Mouse (Mus musculus) heart, postnatal 0 days (tissue): ENCODE measurements around the gene Cyp1b1. TPM values are rescaled to one million over a fixed set of nuclear protein-coding genes. Genes with fewer than 3 reads are reported as not detected.

Experiments
- ATAC-seq: fragments of 200-750 bp; cut with Nextera tagmentation; 2 replicates; pipeline ENCODE4 v1.8.0; 2017; ENCODE audit warnings: low read depth, moderate number of reproducible peaks, moderate library complexity; ENCODE audit not compliant: insufficient read depth
- DNase-seq: peaks from one replicate; pipeline ENCODE4 v3.0.0-alpha.2; 2016; ENCODE audit warnings: low spot score
- H3K27ac ChIP-seq: fragments of 300-500 bp; sonication (generic); 2 replicates; pipeline ENCODE4 v1.5.1; 2014; ENCODE audit warnings: low read depth, mild to moderate bottlenecking
- H3K27me3 ChIP-seq: fragments of 300-500 bp; sonication (generic); 2 replicates; pipeline ENCODE4 v1.6.1; 2014; ENCODE audit warnings: low read length, mixed read lengths; ENCODE audit not compliant: control insufficient read depth, insufficient read depth
- H3K36me3 ChIP-seq: fragments of 300-500 bp; sonication (generic); replicated peaks from 2 replicates; pipeline ENCODE4 v1.6.1; 2014; ENCODE audit warnings: low read length, mixed read lengths; ENCODE audit not compliant: control insufficient read depth, insufficient read depth
- H3K4me1 ChIP-seq: fragments of 300-500 bp; sonication (generic); 2 replicates; pipeline ENCODE4 v1.6.1; 2014; ENCODE audit warnings: antibody characterized with exemption; ENCODE audit not compliant: control insufficient read depth, insufficient read depth
- H3K4me2 ChIP-seq: fragments of 300-500 bp; sonication (generic); 2 replicates; pipeline ENCODE4 v1.6.1; 2014; ENCODE audit warnings: low read depth, mild to moderate bottlenecking, low read length, moderate library complexity
- H3K4me3 ChIP-seq: fragments of 300-500 bp; sonication (generic); 2 replicates; pipeline ENCODE4 v1.5.1; 2014; ENCODE audit warnings: low read depth, low read length
- H3K9ac ChIP-seq: fragments of 300-500 bp; sonication (generic); replicated peaks from 2 replicates; pipeline ENCODE4 v1.6.1; 2014; ENCODE audit warnings: low read depth, low read length, mixed read lengths
- H3K9me3 ChIP-seq: fragments of 300-500 bp; sonication (generic); replicated peaks from 2 replicates; pipeline ENCODE4 v1.6.1; 2016; ENCODE audit warnings: low read length; ENCODE audit not compliant: control insufficient read depth
- CTCF ChIP-seq: IDR thresholded peaks from 2 replicates; pipeline ENCODE4 v1.5.1; 2016; ENCODE audit warnings: antibody characterized with exemption, control low read depth, low read depth
- EP300 ChIP-seq: IDR thresholded peaks from 2 replicates; pipeline ENCODE4 v1.6.1; 2016; ENCODE audit warnings: antibody characterized with exemption, low read depth
- WGBS: fragments of 180-500 bp; shearing (Covaris S2); extraction: QIAGEN DNeasy Blood & Tissue Kit; methylation state at CpG from one replicate; pipeline ENCODE4 v1.1.7; 2014; 5-methylcytosine and 5-hydroxymethylcytosine counted together
- polyA plus RNA-seq: library from polyadenylated mRNA; unstranded; fragments of >200 nt; fragmentation: Nextera tagmentation; extraction: Ambion mirVana; gene quantifications from 2 replicates; pipeline ENCODE4 v1.2.1, GENCODE M21; 2015
- total RNA-seq: library from RNA; depleted of rRNA; stranded (reverse); fragments of >200 nt; gene quantifications from 2 replicates; pipeline ENCODE4 v1.2.3, GENCODE M21; 2014; ENCODE audit warnings: low replicate concordance

The Cyp1b1 gene
- total and polyA plus RNA-seq, 2 experiments from 2014 or later, result 2.0 to 12.5 TPM

GRCm38 (mm10) chr17:79713643-79714367 is 1.1 kb downstream of the Cyp1b1 start:
- DNase-seq, result no peak
- peak overlapping the region; percentile 52 for H3K4me3 ChIP-seq
- no peaks in the 10 kb centered on the region for H3K9me3 ChIP-seq
- TF ChIP-seq EP300 (no peak), CTCF (no peak)
- H3K4me1 ChIP-seq, result peaks cover 16% of the 10 kb centered on the region
- no peak overlapping the region for H3K27ac ChIP-seq
- 0 out of 2 replicates have a peak, but pooled peaks have one; percentile 33 for ATAC-seq
- H3K4me2 ChIP-seq, result peak overlapping the region; percentile 92
- peaks cover 79% of the 10 kb centered on the region for H3K27me3 ChIP-seq
- under 1% methylated on average over 62 of the region's 63 CpGs for WGBS
- H3K36me3 ChIP-seq, result no peaks in the 10 kb centered on the region
- H3K9ac ChIP-seq, result 0 out of 2 replicates have a peak overlapping the region, but pooled peaks have one; percentile 6

- TF ChIP-seq CTCF (no peak), EP300 (no peak)
- Histone ChIP-seq H3K9ac (0 out of 2 replicates have a peak overlapping the region, but pooled peaks have one; percentile 6), H3K36me3 (no peaks in the 10 kb centered on the region), H3K27me3 (peaks cover 79% of the 10 kb centered on the region), H3K9me3 (no peaks in the 10 kb centered on the region), H3K4me3 (peak overlapping the region; percentile 52), H3K27ac (no peak overlapping the region), H3K4me1 (peaks cover 16% of the 10 kb centered on the region), H3K4me2 (peak overlapping the region; percentile 92)
- ATAC-seq (no peak), DNase-seq (no peak)
- WGBS, result 1% methylated on average over 24 of the region's 24 CpGs
These were observed 1.6 kb downstream of the Cyp1b1 start for GRCm38 (mm10) chr17:79713276-79713642.

- no peak overlapping the region for H3K9ac ChIP-seq
- ATAC-seq (no peak), DNase-seq (no peak)
- no peaks in the 10 kb centered on the region for H3K36me3 ChIP-seq
- H3K27me3 ChIP-seq, result peaks cover 74% of the 10 kb centered on the region
- H3K9me3 ChIP-seq, result no peaks in the 10 kb centered on the region
- no peak overlapping the region for H3K27ac ChIP-seq
- no peak overlapping the region for H3K4me2 ChIP-seq
- peaks cover 16% of the 10 kb centered on the region for H3K4me1 ChIP-seq
- WGBS, result 19% methylated on average over 9 of the region's 9 CpGs
- H3K4me3 ChIP-seq, result 0 out of 2 replicates have a peak overlapping the region, but pooled peaks have one; percentile 2
- TF ChIP-seq EP300, result no peak
- no peak for TF ChIP-seq CTCF
These were observed 2.3 kb downstream of the Cyp1b1 start for GRCm38 (mm10) chr17:79712536-79712935.

GRCm38 (mm10) chr17:79711944-79712343 is 2.9 kb downstream of the Cyp1b1 start:
- Histone ChIP-seq H3K9ac (no peak overlapping the region), H3K27me3 (peaks cover 70% of the 10 kb centered on the region), H3K4me2 (no peak overlapping the region), H3K4me3 (0 out of 2 replicates have a peak overlapping the region, but pooled peaks have one; percentile 2), H3K4me1 (peaks cover 16% of the 10 kb centered on the region), H3K27ac (no peak overlapping the region), H3K36me3 (no peaks in the 10 kb centered on the region), H3K9me3 (no peaks in the 10 kb centered on the region)
- WGBS, result 34% methylated on average over 6 of the region's 6 CpGs
- no peak for TF ChIP-seq EP300
- no peak for TF ChIP-seq CTCF
- no peak for ATAC-seq
- DNase-seq, result no peak

- H3K27me3 ChIP-seq, result peaks cover 57% of the 10 kb centered on the region
- no peaks in the 10 kb centered on the region for H3K9me3 ChIP-seq
- TF ChIP-seq EP300, result no peak
- no peak for TF ChIP-seq CTCF
- H3K4me3 ChIP-seq, result no peak overlapping the region
- peaks cover 14% of the 10 kb centered on the region for H3K4me1 ChIP-seq
- ATAC-seq, result no peak
- H3K4me2 ChIP-seq, result no peak overlapping the region
- no peaks in the 10 kb centered on the region for H3K36me3 ChIP-seq
- H3K27ac ChIP-seq, result no peak overlapping the region
- 32% methylated on average over 15 of the region's 15 CpGs for WGBS
- DNase-seq, result no peak
- H3K9ac ChIP-seq, result no peak overlapping the region
These were observed 4.5 kb downstream of the Cyp1b1 start for GRCm38 (mm10) chr17:79710246-79710842.
